ENCODE assay signal across 9 mouse cellular contexts in the genomic region with DNA sequence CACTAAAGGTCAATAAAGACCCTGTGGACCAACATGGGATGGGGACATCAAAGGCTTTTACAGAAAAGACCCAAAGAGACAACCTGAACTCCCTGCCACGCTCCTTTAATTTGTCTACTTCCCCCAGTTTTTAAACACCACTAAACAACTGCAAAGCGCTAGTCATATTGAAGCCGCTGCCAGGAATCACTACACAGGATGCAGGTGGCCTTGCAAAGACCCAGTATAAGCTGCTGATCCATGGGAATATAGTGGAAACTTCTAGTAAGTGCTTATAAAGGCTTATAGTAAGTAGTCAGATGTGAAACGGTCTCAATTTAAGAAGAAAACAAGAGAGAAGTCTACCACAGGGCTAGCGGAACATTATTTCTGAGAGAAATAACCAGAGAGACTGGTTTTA. TPM values are rescaled to one million over a fixed set of nuclear protein-coding genes. Genes with fewer than 3 reads are reported as not detected.
DNase-seq lines count a peak whose midpoint lies in the region; ATAC-seq and TF ChIP-seq lines count a peak whose summit lies in the region.
"Had no signal": no experiment of that assay in that cellular context is flagged by ENCODE, and none has a peak within 500 bp of the region (broad histone marks: within the 10 kb centered on the region; RNA-seq: fewer than 3 reads in every experiment).

No protein-coding gene starts in this region.

- TF ChIP-seq CTCF in lung, postnatal 0 days (IDR thresholded peaks at IDR 0.05), result no peak

- H3K4me2 ChIP-seq in forebrain, embryonic 14.5 days (ENCODE audit: low read length), result peak overlapping the region; percentile 91; the same call in 1 of the 2 replicates
- H3K4me2 ChIP-seq in forebrain, embryonic 11.5 days (ENCODE audit: low read depth, low read length, severe bottlenecking), result no peak overlapping the region
- H3K4me2 ChIP-seq in hindbrain, embryonic 13.5 days, result peak overlapping the region; percentile 65; the same call in 1 of the 2 replicates
- H3K4me2 ChIP-seq in lung, postnatal 0 days (replicated peaks; ENCODE audit: low read depth, low read length), result peak overlapping the region; percentile 77; the same call in 1 of the 2 replicates
- peak overlapping the region; percentile 69; the same call in 1 of the 2 replicates for H3K4me2 ChIP-seq in stomach, embryonic 16.5 days (ENCODE audit: low read depth, low read length)

- no peak overlapping the region for H3K9ac ChIP-seq in forebrain, embryonic 14.5 days (ENCODE audit: low read length)
- no peak overlapping the region for H3K9ac ChIP-seq in forebrain, embryonic 11.5 days (ENCODE audit: low read length)
- H3K9ac ChIP-seq in hindbrain, embryonic 13.5 days, result no peak overlapping the region
- no peak overlapping the region for H3K9ac ChIP-seq in lung, postnatal 0 days (replicated peaks; ENCODE audit: low read depth)
- no peak overlapping the region for H3K9ac ChIP-seq in stomach, embryonic 16.5 days (ENCODE audit: low read length)

- 73% methylated on average over 5 of the region's 5 CpGs for WGBS in forebrain, embryonic 14.5 days
- WGBS in forebrain, embryonic 11.5 days, result 82% methylated on average over 5 of the region's 5 CpGs
- 85% methylated on average over 5 of the region's 5 CpGs for WGBS in hindbrain, embryonic 13.5 days
- 80% methylated on average over 5 of the region's 5 CpGs for WGBS in hindbrain, embryonic 10.5 days
- 69% methylated on average over 5 of the region's 5 CpGs for WGBS in lung, postnatal 0 days
- 64% methylated on average over 5 of the region's 5 CpGs for WGBS in stomach, embryonic 16.5 days

- peaks cover 5% of the 10 kb centered on the region; the same call in 1 of the 2 replicates for H3K4me1 ChIP-seq in forebrain, embryonic 14.5 days (ENCODE audit: control insufficient read depth, insufficient read depth, low read length)
- H3K4me1 ChIP-seq in forebrain, embryonic 11.5 days (replicated peaks; ENCODE audit: control insufficient read depth, insufficient read depth, low read length), result no peaks in the 10 kb centered on the region
- peaks cover 4% of the 10 kb centered on the region; the same call in 1 of the 2 replicates for H3K4me1 ChIP-seq in hindbrain, embryonic 13.5 days (replicated peaks)
- H3K4me1 ChIP-seq in hindbrain, embryonic 10.5 days (replicated peaks), result peaks cover 9% of the 10 kb centered on the region
- peaks cover 8% of the 10 kb centered on the region; the same call in 1 of the 2 replicates for H3K4me1 ChIP-seq in lung, postnatal 0 days (ENCODE audit: insufficient read depth, low read depth, low read length)
- H3K4me1 ChIP-seq in stomach, embryonic 16.5 days (ENCODE audit: control insufficient read depth, insufficient read depth, low read length), result 0 out of 2 replicates have a peak, but pooled peaks cover 5% of the 10 kb centered on the region

- no peak for TF ChIP-seq EP300 in lung, postnatal 0 days (IDR thresholded peaks at IDR 0.05)

- H3K27ac ChIP-seq in forebrain, embryonic 14.5 days (ENCODE audit: low read depth, low read length), result no peak overlapping the region
- no peak overlapping the region for H3K27ac ChIP-seq in forebrain, embryonic 11.5 days (ENCODE audit: low read depth, low read length)
- H3K27ac ChIP-seq in hindbrain, embryonic 13.5 days, result no peak overlapping the region
- H3K27ac ChIP-seq in hindbrain, embryonic 10.5 days, result no peak overlapping the region
- no peak overlapping the region for H3K27ac ChIP-seq in lung, postnatal 0 days (ENCODE audit: low read length)
- 0 out of 2 replicates have a peak overlapping the region, but pooled peaks have one; percentile 19 for H3K27ac ChIP-seq in stomach, embryonic 16.5 days (ENCODE audit: low read length)

- H3K27me3 ChIP-seq in forebrain, embryonic 14.5 days (replicated peaks; ENCODE audit: control insufficient read depth, insufficient read depth, low read length), result no peaks in the 10 kb centered on the region
- no peaks in the 10 kb centered on the region; the same call in 1 of the 2 replicates for H3K27me3 ChIP-seq in forebrain, embryonic 11.5 days (ENCODE audit: control insufficient read depth, insufficient read depth, low read length)
- peaks cover 13% of the 10 kb centered on the region for H3K27me3 ChIP-seq in hindbrain, embryonic 13.5 days
- H3K27me3 ChIP-seq in hindbrain, embryonic 10.5 days (ENCODE audit: insufficient read depth, poor library complexity, severe bottlenecking), result 0 out of 2 replicates have a peak, but pooled peaks cover 9% of the 10 kb centered on the region
- H3K27me3 ChIP-seq in lung, postnatal 0 days (replicated peaks; ENCODE audit: insufficient read depth, low read length), result no peaks in the 10 kb centered on the region
- no peaks in the 10 kb centered on the region for H3K27me3 ChIP-seq in stomach, embryonic 16.5 days (ENCODE audit: control insufficient read depth, insufficient read depth, low read length)

- no peak for DNase-seq in forebrain, embryonic 14.5 days (ENCODE audit: low spot score)
- DNase-seq in forebrain, embryonic 11.5 days (ENCODE audit: low spot score), result no peak
- DNase-seq in hindbrain, embryonic 10.5 days (ENCODE audit: low spot score), result no peak
- DNase-seq in lung, postnatal 0 days (ENCODE audit: low spot score), result no peak
- no peak for DNase-seq in lung, postnatal 36 days
- no peak for DNase-seq in testis, postnatal 10 days (ENCODE audit: low spot score)

- no peaks in the 10 kb centered on the region for H3K9me3 ChIP-seq in forebrain, embryonic 14.5 days (replicated peaks; ENCODE audit: control insufficient read depth, low read length)
- no peaks in the 10 kb centered on the region for H3K9me3 ChIP-seq in forebrain, embryonic 11.5 days (ENCODE audit: control insufficient read depth, low read length)
- no peaks in the 10 kb centered on the region for H3K9me3 ChIP-seq in hindbrain, embryonic 13.5 days
- H3K9me3 ChIP-seq in hindbrain, embryonic 10.5 days, result no peaks in the 10 kb centered on the region
- no peaks in the 10 kb centered on the region for H3K9me3 ChIP-seq in lung, postnatal 0 days (ENCODE audit: low read length)
- no peaks in the 10 kb centered on the region for H3K9me3 ChIP-seq in stomach, embryonic 16.5 days (replicated peaks; ENCODE audit: control insufficient read depth, low read length)

- no peak for ATAC-seq in forebrain, embryonic 14.5 days
- no peak for ATAC-seq in forebrain, embryonic 11.5 days (replicated peaks; ENCODE audit: low FRiP score)
- no peak for ATAC-seq in hindbrain, embryonic 13.5 days (ENCODE audit: low FRiP score)
- ATAC-seq in lung, postnatal 0 days, result no peak
- no peak for ATAC-seq in stomach, embryonic 16.5 days (ENCODE audit: insufficient read depth, low FRiP score)
- ATAC-seq: inflammation-experienced regulatory T-cells, adult 6 months had no signal

- 0 out of 2 replicates have a peak overlapping the region, but pooled peaks have one; percentile 45 for H3K4me3 ChIP-seq in forebrain, embryonic 14.5 days (ENCODE audit: low read depth, low read length)
- H3K4me3 ChIP-seq in forebrain, embryonic 11.5 days (ENCODE audit: low read depth, low read length), result no peak overlapping the region
- no peak overlapping the region for H3K4me3 ChIP-seq in hindbrain, embryonic 13.5 days
- H3K4me3 ChIP-seq in hindbrain, embryonic 10.5 days, result no peak overlapping the region
- H3K4me3 ChIP-seq in lung, postnatal 0 days (ENCODE audit: low read depth, low read length), result no peak overlapping the region
- no peak overlapping the region for H3K4me3 ChIP-seq in stomach, embryonic 16.5 days (replicated peaks; ENCODE audit: low read length)

- no peaks in the 10 kb centered on the region for H3K36me3 ChIP-seq in forebrain, embryonic 14.5 days (ENCODE audit: control insufficient read depth, insufficient read depth, low read length)
- H3K36me3 ChIP-seq in forebrain, embryonic 11.5 days (ENCODE audit: control insufficient read depth, insufficient read depth, low read length), result no peaks in the 10 kb centered on the region
- H3K36me3 ChIP-seq in hindbrain, embryonic 13.5 days, result no peaks in the 10 kb centered on the region
- no peaks in the 10 kb centered on the region for H3K36me3 ChIP-seq in hindbrain, embryonic 10.5 days
- no peaks in the 10 kb centered on the region for H3K36me3 ChIP-seq in lung, postnatal 0 days (ENCODE audit: insufficient read depth, low read length)
- H3K36me3 ChIP-seq in stomach, embryonic 16.5 days (ENCODE audit: control insufficient read depth, insufficient read depth, low read length), result no peaks in the 10 kb centered on the region

RNA-seq across cellular contexts. Expression of a gene that starts 42.9 kb away (rescaled TPM):
- polyA plus RNA-seq in forebrain, embryonic 14.5 days (2014; fragmentation: Nextera tagmentation; extraction: Ambion mirVana), result 2.0 and 2.9 TPM in 2 replicates
- polyA plus RNA-seq in forebrain, embryonic 11.5 days (2014; fragmentation: Nextera tagmentation; extraction: Ambion mirVana), result 2.7 and 3.4 TPM in 2 replicates
- 7.1 and 7.9 TPM in 2 replicates for polyA plus RNA-seq in hindbrain, embryonic 13.5 days (2015; fragmentation: Nextera tagmentation; extraction: Ambion mirVana)
- polyA plus RNA-seq in hindbrain, embryonic 10.5 days (2016; fragmentation: Nextera tagmentation; extraction: Ambion mirVana), result 3.4 and 5.0 TPM in 2 replicates
- 19.1 and 20.8 TPM in 2 replicates for polyA plus RNA-seq in lung, postnatal 0 days (2015; fragmentation: Nextera tagmentation; extraction: Ambion mirVana)
- polyA plus RNA-seq in stomach, embryonic 16.5 days (2015; fragmentation: Nextera tagmentation; extraction: Ambion mirVana), result 17.3 and 19.1 TPM in 2 replicates
